Mouse (Mus musculus): ENCODE data around the gene Afg1l. TPM values are rescaled to one million over a fixed set of nuclear protein-coding genes. Genes with fewer than 3 reads are reported as not detected.

Afg1l gene
- polyA plus RNA-seq, 1 experiment from 2014 or later = 7.1 TPM

DNA sequence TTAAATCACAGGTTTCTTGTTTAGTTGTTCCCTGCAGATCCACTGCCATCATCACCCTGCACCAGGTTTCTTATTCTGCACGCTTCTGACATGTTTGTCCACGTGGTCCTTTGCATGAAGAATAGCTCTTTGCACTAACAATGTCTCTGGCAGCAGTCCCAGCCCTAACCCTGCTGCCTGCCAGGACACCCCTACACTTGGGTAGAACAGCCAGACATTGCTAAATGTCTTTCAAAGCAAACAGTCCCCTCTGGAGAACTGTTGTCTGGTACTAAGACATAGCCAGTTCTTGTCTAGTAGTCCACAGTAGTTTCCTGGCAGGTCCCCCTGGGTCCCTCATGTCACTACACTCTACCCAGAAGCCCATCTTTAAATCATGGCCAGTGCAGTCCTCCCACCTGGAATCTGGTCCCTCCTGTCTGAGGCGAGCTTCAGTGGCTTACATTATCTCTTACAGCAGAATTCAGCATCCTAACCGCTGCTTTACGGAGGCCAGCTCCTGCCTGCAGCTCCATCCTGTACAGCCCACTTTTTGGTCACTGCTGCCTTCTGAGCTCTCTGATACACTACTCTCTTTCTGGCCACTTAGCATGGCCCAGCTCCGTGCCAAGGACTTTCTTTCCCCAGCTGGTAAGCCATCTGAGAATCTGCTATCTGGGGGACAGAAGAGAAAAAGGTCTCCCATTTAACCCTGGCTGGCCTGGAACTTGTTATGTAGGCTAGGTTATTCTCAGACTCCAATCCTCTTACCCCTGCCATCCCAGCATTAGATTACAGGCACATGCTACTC, 67.4 kb downstream of the Afg1l start:
- TF ChIP-seq CTCF (IDR thresholded peaks at IDR 0.05) (no peak), EP300 (IDR thresholded peaks at IDR 0.05) (no peak)
- Histone ChIP-seq H3K4me2 (replicated peaks; ENCODE audit: low read depth, low read length) (no peak overlapping the region), H3K4me1 (ENCODE audit: insufficient read depth, low read depth, low read length) (no peaks in the 10 kb centered on the region), H3K9ac (replicated peaks; ENCODE audit: low read depth) (no peak overlapping the region), H3K9me3 (ENCODE audit: low read length) (no peaks in the 10 kb centered on the region), H3K4me3 (ENCODE audit: low read depth, low read length) (no peak overlapping the region), H3K27me3 (replicated peaks; ENCODE audit: insufficient read depth, low read length) (no peaks in the 10 kb centered on the region), H3K27ac (ENCODE audit: low read length) (no peak overlapping the region), H3K36me3 (ENCODE audit: insufficient read depth, low read length) (0 out of 2 replicates have a peak, but pooled peaks cover 4% of the 10 kb centered on the region)
- peak; percentile 71 for ATAC-seq
- DNase-seq (ENCODE audit: low spot score) = peak; percentile 45
- WGBS = 53% methylated on average over 6 of the region's 6 CpGs

DNA sequence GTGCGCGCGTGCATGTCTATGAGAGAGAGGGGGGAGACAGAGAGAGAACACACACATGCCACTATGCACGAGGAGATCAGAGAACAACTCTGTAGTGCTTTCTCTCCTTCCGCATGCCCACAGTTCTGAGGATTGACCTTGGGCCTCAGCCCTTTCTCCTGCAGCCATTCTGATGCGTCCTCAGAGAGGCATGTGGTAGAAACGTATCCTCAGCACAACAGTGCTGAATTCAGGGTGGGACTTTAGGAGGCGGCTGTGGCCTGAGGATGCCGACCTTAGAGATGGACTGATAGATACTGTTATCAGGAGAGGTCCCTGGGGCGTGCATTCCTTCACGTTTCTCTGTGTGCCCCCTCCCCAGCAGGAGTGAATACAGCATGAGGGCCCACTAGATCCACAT, 87.9 kb downstream of the Afg1l start:
- Histone ChIP-seq H3K36me3 (ENCODE audit: insufficient read depth, low read length) (no peaks in the 10 kb centered on the region), H3K27ac (ENCODE audit: low read length) (no peak overlapping the region), H3K27me3 (replicated peaks; ENCODE audit: insufficient read depth, low read length) (no peaks in the 10 kb centered on the region), H3K9me3 (ENCODE audit: low read length) (no peaks in the 10 kb centered on the region), H3K4me3 (ENCODE audit: low read depth, low read length) (no peak overlapping the region), H3K4me2 (replicated peaks; ENCODE audit: low read depth, low read length) (no peak overlapping the region), H3K4me1 (ENCODE audit: insufficient read depth, low read depth, low read length) (no peaks in the 10 kb centered on the region), H3K9ac (replicated peaks; ENCODE audit: low read depth) (no peak overlapping the region)
- no peak for TF ChIP-seq EP300 (IDR thresholded peaks at IDR 0.05)
- TF ChIP-seq CTCF (IDR thresholded peaks at IDR 0.05) = no peak
- WGBS = 66% methylated on average over 11 of the region's 11 CpGs
- no peak for DNase-seq (ENCODE audit: low spot score)
- no peak for ATAC-seq

DNA sequence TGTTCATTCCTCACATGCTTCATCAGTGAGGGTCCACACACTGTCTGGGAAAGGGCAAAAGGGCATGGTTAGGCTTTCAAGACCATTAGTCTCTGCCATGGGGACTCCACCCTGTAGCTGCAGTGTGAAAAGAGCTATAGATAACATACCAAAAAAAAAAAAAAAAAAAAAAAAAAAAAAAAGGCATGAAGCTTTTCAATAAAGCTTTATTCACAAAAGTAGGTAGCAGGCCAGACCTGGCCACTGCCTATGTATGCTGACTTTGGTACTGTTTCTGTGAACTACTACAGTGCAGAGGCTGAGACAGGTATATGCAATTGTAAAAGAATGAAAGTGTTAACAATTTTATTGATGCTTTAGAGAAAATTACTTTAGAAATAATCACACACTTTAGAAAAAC, 90.2 kb downstream of the Afg1l start:
- Histone ChIP-seq H3K27me3 (replicated peaks; ENCODE audit: insufficient read depth, low read length) (no peaks in the 10 kb centered on the region), H3K4me1 (ENCODE audit: insufficient read depth, low read depth, low read length) (no peaks in the 10 kb centered on the region), H3K9ac (replicated peaks; ENCODE audit: low read depth) (no peak overlapping the region), H3K9me3 (ENCODE audit: low read length) (no peaks in the 10 kb centered on the region), H3K36me3 (ENCODE audit: insufficient read depth, low read length) (no peaks in the 10 kb centered on the region), H3K27ac (ENCODE audit: low read length) (no peak overlapping the region), H3K4me2 (replicated peaks; ENCODE audit: low read depth, low read length) (no peak overlapping the region), H3K4me3 (ENCODE audit: low read depth, low read length) (no peak overlapping the region)
- TF ChIP-seq EP300 (IDR thresholded peaks at IDR 0.05) (no peak), CTCF (IDR thresholded peaks at IDR 0.05) (no peak)
- DNase-seq (ENCODE audit: low spot score) = no peak
- ATAC-seq = no peak

DNA sequence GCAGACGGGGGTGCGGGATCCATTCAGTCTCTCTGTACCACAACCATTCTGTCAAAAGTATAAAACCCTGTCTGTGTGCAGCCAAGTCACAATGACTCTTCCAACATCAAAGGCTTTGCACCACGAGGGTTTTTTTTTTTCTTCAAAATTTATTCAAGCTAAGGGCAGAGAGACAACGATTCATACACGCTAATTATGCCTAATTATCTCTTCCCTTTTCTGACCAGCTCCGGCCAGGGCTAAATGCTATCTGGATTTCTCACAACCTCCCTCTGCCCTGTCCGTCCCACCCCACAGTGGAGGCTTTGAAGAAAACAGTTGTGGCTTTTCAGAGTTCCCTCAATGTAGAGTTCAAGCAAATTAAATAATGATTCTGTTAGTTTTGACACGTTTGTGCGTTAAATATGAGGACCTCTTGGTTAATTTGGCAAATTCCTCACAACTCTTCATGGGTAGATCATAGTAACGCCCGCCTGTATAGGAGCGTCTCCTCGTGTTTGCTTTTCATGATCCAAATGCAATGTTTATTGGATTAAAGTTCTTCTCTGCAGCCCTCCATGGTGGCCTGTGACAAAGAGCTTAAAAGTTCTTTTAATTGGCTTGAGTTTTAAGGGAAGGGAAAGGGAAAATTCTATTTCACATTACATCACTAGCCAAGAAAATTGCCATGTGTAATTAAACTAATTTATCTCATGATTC, 93.3 kb downstream of the Afg1l start:
- ATAC-seq (no peak), DNase-seq (ENCODE audit: low spot score) (no peak)
- H3K9me3 ChIP-seq (ENCODE audit: low read length) = no peaks in the 10 kb centered on the region
- H3K27ac ChIP-seq (ENCODE audit: low read length) = no peak overlapping the region
- no peak overlapping the region for H3K9ac ChIP-seq (replicated peaks; ENCODE audit: low read depth)
- no peaks in the 10 kb centered on the region for H3K4me1 ChIP-seq (ENCODE audit: insufficient read depth, low read depth, low read length)
- H3K27me3 ChIP-seq (replicated peaks; ENCODE audit: insufficient read depth, low read length) = no peaks in the 10 kb centered on the region
- no peak overlapping the region for H3K4me3 ChIP-seq (ENCODE audit: low read depth, low read length)
- H3K36me3 ChIP-seq (ENCODE audit: insufficient read depth, low read length) = no peaks in the 10 kb centered on the region
- TF ChIP-seq EP300 (IDR thresholded peaks at IDR 0.05) (no peak), CTCF (IDR thresholded peaks at IDR 0.05) (no peak)
- 82% methylated on average over 13 of the region's 13 CpGs for WGBS
- no peak overlapping the region for H3K4me2 ChIP-seq (replicated peaks; ENCODE audit: low read depth, low read length)

DNA sequence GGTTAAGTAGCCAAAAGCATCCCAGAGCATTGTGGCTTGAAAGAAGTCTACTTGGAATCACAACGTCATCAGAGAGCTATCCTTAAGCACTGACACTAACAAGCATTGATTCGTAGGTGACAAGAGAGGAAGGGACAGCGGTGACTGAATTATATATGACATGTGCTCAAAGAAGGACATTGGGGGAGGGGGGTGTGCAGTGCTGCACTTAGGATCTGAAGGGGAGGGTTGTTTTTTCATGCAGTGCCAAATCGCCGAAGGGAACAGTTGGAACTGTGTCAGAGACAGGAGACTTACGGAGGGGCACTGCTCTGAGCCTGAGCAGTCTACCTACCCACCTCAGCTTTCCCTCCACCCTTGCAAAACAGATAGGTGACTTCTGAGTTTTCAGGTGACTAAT, 94.7 kb downstream of the Afg1l start:
- WGBS = 55% methylated on average over 6 of the region's 6 CpGs
- H3K9me3 ChIP-seq (ENCODE audit: low read length) = no peaks in the 10 kb centered on the region
- no peaks in the 10 kb centered on the region for H3K27me3 ChIP-seq (replicated peaks; ENCODE audit: insufficient read depth, low read length)

DNA sequence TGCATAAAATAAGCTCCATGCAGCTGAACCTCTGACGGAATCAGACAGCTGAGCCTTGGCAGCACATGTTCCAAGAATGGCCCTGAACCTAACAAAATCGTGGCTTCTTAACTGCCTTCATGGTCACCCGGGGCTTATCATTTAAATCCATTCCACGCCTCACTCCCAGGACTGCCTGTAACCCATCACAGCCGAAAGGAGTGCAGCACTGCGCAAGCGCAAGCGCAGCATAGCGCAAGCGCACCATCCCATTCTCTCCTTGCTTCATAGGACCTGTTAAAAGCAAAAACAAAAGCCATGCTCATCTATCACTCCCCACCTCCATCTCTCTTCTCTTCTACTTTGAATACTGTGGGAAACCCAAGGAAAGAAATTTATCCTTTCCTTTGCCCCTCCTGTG, 114.1 kb downstream of the Afg1l start:
- no peak for DNase-seq (ENCODE audit: low spot score)
- ATAC-seq = no peak
- TF ChIP-seq EP300 (IDR thresholded peaks at IDR 0.05) = no peak
- no peaks in the 10 kb centered on the region for H3K9me3 ChIP-seq (ENCODE audit: low read length)
- no peaks in the 10 kb centered on the region for H3K4me1 ChIP-seq (ENCODE audit: insufficient read depth, low read depth, low read length)
- H3K4me3 ChIP-seq (ENCODE audit: low read depth, low read length) = no peak overlapping the region
- no peak overlapping the region for H3K4me2 ChIP-seq (replicated peaks; ENCODE audit: low read depth, low read length)
- WGBS = 86% methylated on average over 10 of the region's 10 CpGs
- H3K27ac ChIP-seq (ENCODE audit: low read length) = no peak overlapping the region
- no peak overlapping the region for H3K9ac ChIP-seq (replicated peaks; ENCODE audit: low read depth)
- no peaks in the 10 kb centered on the region for H3K36me3 ChIP-seq (ENCODE audit: insufficient read depth, low read length)
- H3K27me3 ChIP-seq (replicated peaks; ENCODE audit: insufficient read depth, low read length) = no peaks in the 10 kb centered on the region

More for the DNA sequence above, 94.7 kb downstream of the Afg1l start:
- ATAC-seq = no peak
- Histone ChIP-seq H3K4me2 (replicated peaks; ENCODE audit: low read depth, low read length) (no peak overlapping the region), H3K4me1 (ENCODE audit: insufficient read depth, low read depth, low read length) (no peaks in the 10 kb centered on the region), H3K27ac (ENCODE audit: low read length) (no peak overlapping the region), H3K4me3 (ENCODE audit: low read depth, low read length) (no peak overlapping the region), H3K36me3 (ENCODE audit: insufficient read depth, low read length) (no peaks in the 10 kb centered on the region), H3K9ac (replicated peaks; ENCODE audit: low read depth) (no peak overlapping the region)
- no peak for DNase-seq (ENCODE audit: low spot score)
- TF ChIP-seq CTCF (IDR thresholded peaks at IDR 0.05) (no peak), EP300 (IDR thresholded peaks at IDR 0.05) (no peak)
